Comparison of ENCODE assay signal across 9 mouse cellular contexts in the genomic region with DNA sequence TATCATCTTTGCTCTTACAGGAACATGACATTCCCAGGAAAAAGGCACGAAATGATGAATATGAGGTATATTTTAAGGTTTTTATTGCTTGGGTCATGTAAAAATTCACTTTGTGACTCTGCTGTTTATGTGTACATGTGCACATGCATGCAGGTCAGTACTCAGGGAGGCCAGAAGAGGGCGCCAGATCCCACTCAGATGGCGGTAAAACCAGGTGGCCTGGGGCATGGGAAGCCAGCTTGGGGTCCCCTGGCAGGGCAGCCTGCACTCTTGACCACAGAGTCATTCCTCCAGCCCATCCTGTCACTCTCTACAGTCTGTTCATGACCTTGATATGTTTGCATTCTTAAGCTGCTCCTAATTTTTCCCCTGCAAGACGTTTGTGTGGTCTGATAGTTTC. TPM values are rescaled to one million over a fixed set of nuclear protein-coding genes. Genes with fewer than 3 reads are reported as not detected.
DNase-seq lines count a peak whose midpoint lies in the region; ATAC-seq and TF ChIP-seq lines count a peak whose summit lies in the region.
"Had no signal": no experiment of that assay in that cellular context is flagged by ENCODE, and none has a peak within 500 bp of the region (broad histone marks: within the 10 kb centered on the region; RNA-seq: fewer than 3 reads in every experiment).

No protein-coding gene starts in this region.

- no peak for TF ChIP-seq EP300 in stomach, postnatal 0 days (optimal IDR thresholded peaks at IDR 0.05)

- no peak for ATAC-seq in stomach, postnatal 0 days (ENCODE audit: low FRiP score, low TSS enrichment)

- 69% methylated on average over 4 of the region's 4 CpGs for WGBS in stomach, postnatal 0 days

- no peaks in the 10 kb centered on the region for H3K4me1 ChIP-seq in stomach, postnatal 0 days (replicated peaks; ENCODE audit: control insufficient read depth, insufficient read depth)

- no peak for TF ChIP-seq POLR2A in brain, embryonic 14.5 days (IDR thresholded peaks at IDR 0.05; ENCODE audit: borderline replicate concordance, extremely low read depth, insufficient read depth, insufficient read length, poor library complexity, severe bottlenecking)

- TF ChIP-seq CTCF in brain, embryonic 14.5 days (IDR thresholded peaks at IDR 0.05; ENCODE audit: borderline replicate concordance, extremely low read depth, insufficient read depth, insufficient read length), result peak; percentile 44
- TF ChIP-seq CTCF in stomach, postnatal 0 days (IDR thresholded peaks at IDR 0.05; ENCODE audit: low read depth), result peak; percentile 57

- H3K9me3 ChIP-seq in stomach, postnatal 0 days (ENCODE audit: control insufficient read depth, low read length), result no peaks in the 10 kb centered on the region

- H3K9ac ChIP-seq in stomach, postnatal 0 days (ENCODE audit: low read length), result no peak overlapping the region

- peak; percentile 83 for DNase-seq in heart, adult 11 months
- no peak for DNase-seq in heart, adult 9 months (ENCODE audit: low spot score in 2 of 2)
- DNase-seq in retina, embryonic 14.5 days (ENCODE audit: low spot score), result peak; percentile 29
- no peak for DNase-seq in retina, postnatal 1 day
- no peak for DNase-seq in brain, embryonic 14.5 days (ENCODE audit: low read depth)
- DNase-seq in stomach, postnatal 0 days (ENCODE audit: low spot score), result no peak
- DNase-seq in adrenal gland, adult 2 months, result no peak
- no peak for DNase-seq in spleen, postnatal 36 days (ENCODE audit: low spot score in 2 of 2)
- DNase-seq: gastrocnemius, postnatal 25 days had no signal

- H3K4me3 ChIP-seq in stomach, postnatal 0 days (ENCODE audit: low read depth, low read length), result no peak overlapping the region

- H3K4me2 ChIP-seq in stomach, postnatal 0 days (replicated peaks; ENCODE audit: low read depth), result no peak overlapping the region

- no peaks in the 10 kb centered on the region for H3K27me3 ChIP-seq in stomach, postnatal 0 days (ENCODE audit: control insufficient read depth, insufficient read depth, low read length)

- no peaks in the 10 kb centered on the region; the same call in 1 of the 2 replicates for H3K36me3 ChIP-seq in stomach, postnatal 0 days (ENCODE audit: control insufficient read depth, insufficient read depth, low read length)

- H3K27ac ChIP-seq in stomach, postnatal 0 days (replicated peaks), result no peak overlapping the region

RNA-seq across cellular contexts. Expression of a gene that starts 12.6 kb away (rescaled TPM):
- polyA plus RNA-seq in brain, embryonic 14.5 days (2012; rRNA removed), result 34.5 and 41.8 TPM in 2 replicates
- polyA plus RNA-seq in stomach, postnatal 0 days (2015; fragmentation: Nextera tagmentation; extraction: Ambion mirVana), result 81.2 and 85.7 TPM in 2 replicates
- total RNA-seq in adrenal gland, adult 2 months (2021), result 10 to 100 TPM; 55.8 to 71.8 TPM
- polyA plus RNA-seq in adrenal gland, adult 2 months (2012; rRNA removed), result 204 and 213 TPM in 2 replicates

Comparison
In these comparisons a context has a peak if more than half of its experiments do, and no peak if none do; other contexts are left out.
1. DNase-seq: peak in heart, adult 11 months (single experiment) and retina, embryonic 14.5 days (single experiment); none in heart, adult 9 months (0 of 2), retina, postnatal 1 day (single experiment), brain, embryonic 14.5 days (single experiment), stomach, postnatal 0 days (single experiment), adrenal gland, adult 2 months (single experiment) and spleen, postnatal 36 days (0 of 2).